Mouse (Mus musculus) bone marrow, adult 2 months (tissue): ENCODE results near the gene Ddb1. TPM values are rescaled to one million over a fixed set of nuclear protein-coding genes. Genes with fewer than 3 reads are reported as not detected.

Experiments used
- H3K27ac ChIP-seq: fragments of 200-500 bp; 2 replicates; pipeline ENCODE4 v1.5.1; 2012; ENCODE audit warnings: low read depth, mild to moderate bottlenecking, control low read depth, inconsistent platforms, low read length; ENCODE audit not compliant: control insufficient read depth, poor library complexity, insufficient read depth
- H3K4me1 ChIP-seq: fragments of 200-500 bp; 2 replicates; pipeline ENCODE4 v1.6.1; 2011; ENCODE audit warnings: low read length; ENCODE audit not compliant: control insufficient read depth, insufficient read depth
- H3K4me3 ChIP-seq: fragments of 200-500 bp; replicated peaks from 2 replicates; pipeline ENCODE3; 2011; ENCODE audit warnings: mild to moderate bottlenecking, low read depth, low read length, control low read depth; ENCODE audit not compliant: control insufficient read depth
- CTCF ChIP-seq: fragments of 200-500 bp; IDR thresholded peaks from 2 replicates; pipeline ENCODE4 v1.5.1; 2011; ENCODE audit warnings: low read length, control low read depth; ENCODE audit not compliant: control insufficient read depth, insufficient read depth
- POLR2A ChIP-seq: fragments of 200-500 bp; IDR thresholded peaks from 2 replicates; pipeline ENCODE4 v1.6.1; 2011; ENCODE audit warnings: low read depth, mild to moderate bottlenecking, control low read depth, low read length, borderline replicate concordance; ENCODE audit not compliant: control insufficient read depth
- WGBS: fragments of 180-500 bp; shearing (Covaris S2); methylation state at CpG from one replicate; pipeline ENCODE4 v1.1.7; 2018; 5-methylcytosine and 5-hydroxymethylcytosine counted together
- polyA plus RNA-seq: library from polyadenylated mRNA; stranded (reverse); fragments of >200 nt; gene quantifications from 2 replicates; pipeline ENCODE4 v1.2.4, GENCODE M21; 2011; ENCODE audit warnings: low replicate concordance; ENCODE audit not compliant: missing spikeins, insufficient read depth, insufficient read length

The Ddb1 gene
- polyA plus RNA-seq, 1 experiment: 107 TPM

GRCm38 (mm10) chr19:10583550-10584146, 21.5 kb upstream of the Ddb1 start:
- Histone ChIP-seq H3K4me1 (peaks cover 17% of the 10 kb centered on the region), H3K27ac (peak overlapping the region; percentile 11; the same call in 1 of the 2 replicates), H3K4me3 (no peak overlapping the region)
- WGBS: 7% methylated on average over 7 of the region's 7 CpGs
- TF ChIP-seq POLR2A (no peak), CTCF (no peak)

DNA sequence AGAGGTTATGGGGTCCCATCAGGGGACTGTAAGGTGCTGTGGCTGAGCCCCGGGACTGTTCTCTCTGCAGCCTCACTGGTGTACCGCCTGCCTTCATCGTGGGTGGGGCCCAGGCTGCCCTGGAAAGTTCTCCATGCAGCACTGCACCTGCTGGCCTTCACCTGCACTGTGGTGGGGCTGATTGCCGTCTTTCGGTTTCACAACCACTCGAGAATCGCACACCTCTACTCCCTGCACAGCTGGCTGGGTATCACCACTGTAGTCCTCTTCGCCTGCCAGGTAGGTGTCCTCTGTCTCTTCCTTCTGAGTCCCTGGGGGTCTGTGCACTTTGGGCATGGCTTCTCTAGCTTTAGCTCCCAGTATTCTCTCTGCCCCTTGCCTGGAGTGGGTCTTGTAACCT, 20.0 kb upstream of the Ddb1 start:
- Histone ChIP-seq H3K27ac (no peak overlapping the region), H3K4me3 (no peak overlapping the region), H3K4me1 (peaks cover 14% of the 10 kb centered on the region)
- no peak for TF ChIP-seq CTCF
- no peak for TF ChIP-seq POLR2A
- WGBS: 63% methylated on average over 8 of the region's 8 CpGs

DNA sequence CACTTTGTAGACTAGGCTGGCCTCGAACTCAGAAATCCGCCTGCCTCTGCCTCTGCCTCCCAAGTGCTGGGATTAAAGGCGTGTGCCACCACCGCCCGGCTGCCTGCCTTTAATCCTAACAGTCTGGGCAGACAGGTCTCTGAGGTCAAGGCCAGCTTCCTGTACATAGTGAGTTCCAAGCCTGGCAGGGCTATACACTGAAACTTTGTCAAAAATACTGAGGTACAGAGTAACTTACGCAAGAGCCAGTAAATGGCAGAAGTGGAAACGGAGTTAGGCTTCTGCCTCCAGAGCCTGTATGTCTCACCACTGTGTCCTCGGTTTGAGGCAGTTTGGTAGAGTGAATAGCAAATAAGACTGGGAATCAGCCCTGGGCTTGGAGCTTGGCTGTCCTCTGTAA, 17.9 kb upstream of the Ddb1 start:
- Histone ChIP-seq H3K27ac (no peak overlapping the region), H3K4me3 (no peak overlapping the region), H3K4me1 (peaks cover 9% of the 10 kb centered on the region)
- 51% methylated on average over 8 of the region's 8 CpGs for WGBS
- TF ChIP-seq CTCF (no peak), POLR2A (no peak)

DNA sequence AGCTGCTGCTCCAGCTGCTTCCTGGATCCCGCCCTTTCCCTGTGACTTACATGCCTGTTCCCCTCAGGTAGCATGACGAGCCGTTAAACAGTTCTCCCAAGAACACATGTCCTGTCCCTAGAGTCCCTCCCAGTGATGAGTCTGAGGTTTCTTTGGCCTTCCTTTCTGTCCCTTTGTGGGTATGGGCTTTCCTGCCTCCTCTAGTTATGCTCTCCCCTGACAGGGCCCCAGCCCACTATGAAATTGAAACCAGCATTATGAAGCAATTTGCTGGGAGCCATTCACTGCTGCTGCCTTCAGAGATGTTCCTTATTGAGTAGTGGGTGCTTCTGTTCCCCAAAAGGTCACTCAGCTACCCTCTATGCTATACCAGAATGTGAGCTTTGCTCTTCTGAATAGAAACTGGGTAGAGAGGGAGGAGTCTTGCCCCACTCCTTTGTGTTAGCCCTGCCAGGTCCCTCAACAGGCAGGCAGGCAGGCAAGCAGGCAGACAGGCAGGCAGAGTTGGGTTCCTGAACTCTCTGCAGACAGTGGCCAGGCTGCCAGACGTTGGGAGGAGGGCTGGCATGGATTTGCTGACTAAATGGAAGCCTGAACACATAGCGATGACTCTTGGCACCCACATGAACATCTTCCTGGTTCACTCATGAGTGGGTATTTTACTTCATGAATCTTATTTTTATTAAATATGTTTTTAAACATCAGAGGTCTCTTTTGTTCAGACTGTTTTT, 15.8 kb upstream of the Ddb1 start:
- H3K4me3 ChIP-seq: no peak overlapping the region
- peaks cover 7% of the 10 kb centered on the region for H3K4me1 ChIP-seq
- WGBS: 21% methylated on average over 5 of the region's 5 CpGs
- peak overlapping the region; percentile 18; the same call in 1 of the 2 replicates for H3K27ac ChIP-seq
- TF ChIP-seq CTCF: no peak

- H3K27ac ChIP-seq: no peak overlapping the region
- H3K4me1 ChIP-seq: peaks cover 7% of the 10 kb centered on the region
- TF ChIP-seq POLR2A (no peak), CTCF (no peak)
- WGBS: 61% methylated on average over 3 of the region's 3 CpGs
- no peak overlapping the region for H3K4me3 ChIP-seq
These were observed 14.8 kb upstream of the Ddb1 start for GRCm38 (mm10) chr19:10590301-10590700.

GRCm38 (mm10) chr19:10591659-10592377, 13.3 kb upstream of the Ddb1 start:
- no peak overlapping the region for H3K4me3 ChIP-seq
- peaks cover 7% of the 10 kb centered on the region for H3K4me1 ChIP-seq
- WGBS: 84% methylated on average over 6 of the region's 6 CpGs
- TF ChIP-seq POLR2A (no peak), CTCF (no peak)
- no peak overlapping the region for H3K27ac ChIP-seq

DNA sequence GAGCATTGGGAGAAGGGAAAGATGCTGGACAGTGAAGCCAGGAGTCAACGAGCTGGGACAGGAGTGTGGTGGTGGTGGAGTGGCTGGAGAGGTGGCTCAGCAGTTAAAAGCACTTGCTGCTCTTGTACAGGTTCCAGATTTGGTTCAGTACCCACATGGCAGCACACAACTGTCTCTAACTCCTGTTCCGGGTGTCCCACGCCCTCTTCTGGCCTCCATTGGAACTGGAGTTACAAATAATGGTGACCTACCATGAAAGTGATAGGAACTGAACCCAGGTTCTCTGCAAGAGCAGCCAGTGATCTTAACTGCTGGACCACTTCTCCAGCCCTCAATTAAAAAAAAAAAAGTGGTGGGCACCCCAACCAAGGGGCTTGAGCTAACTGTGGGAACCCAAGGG, 6.9 kb upstream of the Ddb1 start:
- no peak overlapping the region for H3K27ac ChIP-seq
- TF ChIP-seq POLR2A: no peak
- TF ChIP-seq CTCF: peak; percentile 53
- 30% methylated on average over 3 of the region's 3 CpGs for WGBS
- peaks cover under 1% of the 10 kb centered on the region; the same call in 1 of the 2 replicates for H3K4me1 ChIP-seq
- H3K4me3 ChIP-seq: no peak overlapping the region

DNA sequence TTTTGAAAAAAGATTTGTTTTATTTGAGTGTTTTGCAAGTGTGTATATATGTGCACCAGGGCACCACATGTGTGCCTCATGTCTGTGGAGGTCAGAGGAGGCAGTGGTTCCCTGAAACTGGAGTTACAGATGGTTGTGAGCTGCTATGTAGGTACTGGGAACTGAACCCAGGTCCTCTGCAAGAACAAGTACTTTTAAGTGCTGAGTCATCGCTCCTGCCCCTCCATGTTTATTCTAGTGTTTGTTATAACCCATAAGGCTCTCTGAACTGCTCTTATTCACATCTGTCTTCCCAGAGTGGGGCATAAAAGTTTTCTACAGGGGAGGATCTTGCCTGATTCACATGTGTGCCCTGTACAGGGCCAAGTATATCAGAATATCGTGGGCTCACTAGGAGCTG, 5.5 kb upstream of the Ddb1 start:
- Histone ChIP-seq H3K27ac (no peak overlapping the region), H3K4me3 (no peak overlapping the region), H3K4me1 (peaks cover 2% of the 10 kb centered on the region; the same call in 1 of the 2 replicates)
- TF ChIP-seq POLR2A: no peak
- TF ChIP-seq CTCF: no peak
- 91% methylated on average over 2 of the region's 2 CpGs for WGBS
